In the genomic region with DNA sequence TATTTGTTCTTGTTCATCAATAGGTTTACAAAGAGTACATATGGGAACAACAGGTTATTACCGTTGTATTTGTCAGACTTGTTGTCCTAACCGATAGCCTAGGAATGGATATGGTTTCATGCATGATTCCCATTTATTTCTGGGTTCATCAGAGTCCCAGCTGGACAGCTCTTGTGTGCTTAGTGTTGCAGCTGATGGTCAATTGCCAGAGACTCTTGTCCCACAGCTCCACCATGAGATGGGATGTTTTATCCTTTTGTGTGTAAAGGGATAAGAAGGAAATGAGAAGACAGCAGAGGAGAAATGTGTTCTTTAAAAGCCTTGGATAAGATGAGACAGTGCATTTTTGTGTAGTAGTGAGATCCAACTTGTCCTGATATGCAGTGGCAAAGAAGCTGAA, we compare ENCODE assay signal across 24 mouse cellular contexts.
"Had no signal": no experiment of that assay in that cellular context is flagged by ENCODE, and none has a peak within 500 bp of the region (broad histone marks: within the 10 kb centered on the region; RNA-seq: fewer than 3 reads in every experiment).

No protein-coding gene starts in this region.

- ATAC-seq: liver, embryonic 12.5 days; lung, postnatal 0 days; midbrain, embryonic 13.5 days; midbrain, embryonic 16.5 days had no signal

- DNase-seq: kidney, adult 8-10 months; kidney, postnatal 25 days; layer of hippocampus, adult 9-11 months; liver; lung, adult 18-20 months; retina, postnatal 1 day; right cerebral cortex, postnatal 25 days; spleen, adult 18-20 months; thymus, adult 18-20 months; thymus, postnatal 36 days had no signal

- H3K27me3 ChIP-seq: kidney, embryonic 15.5 days; limb, embryonic 13.5 days; liver, embryonic 12.5 days; liver, embryonic 15.5 days; midbrain, embryonic 13.5 days; neural tube, embryonic 13.5 days; stomach, embryonic 15.5 days had no signal

- H3K27ac ChIP-seq: kidney, embryonic 15.5 days; layer of hippocampus, adult 2 months; limb, embryonic 10.5 days; limb, embryonic 13.5 days; liver, embryonic 12.5 days; liver, embryonic 15.5 days; macrophage; midbrain, embryonic 10.5 days; midbrain, embryonic 13.5 days; neural tube, embryonic 13.5 days; stomach, embryonic 15.5 days had no signal

- H3K4me2 ChIP-seq: kidney, embryonic 15.5 days; limb, embryonic 13.5 days; liver, embryonic 12.5 days; liver, embryonic 15.5 days; midbrain, embryonic 13.5 days; neural tube, embryonic 13.5 days; stomach, embryonic 15.5 days had no signal

- H3K4me1 ChIP-seq: kidney, embryonic 15.5 days; limb, embryonic 10.5 days; limb, embryonic 13.5 days; liver, embryonic 12.5 days; liver, embryonic 15.5 days; midbrain, embryonic 10.5 days; midbrain, embryonic 13.5 days; neural tube, embryonic 13.5 days; stomach, embryonic 15.5 days had no signal

- H3K4me3 ChIP-seq: kidney, embryonic 15.5 days; layer of hippocampus, adult 2 months; limb, embryonic 10.5 days; limb, embryonic 13.5 days; liver, embryonic 12.5 days; liver, embryonic 15.5 days; midbrain, embryonic 10.5 days; midbrain, embryonic 13.5 days; myocyte; neural tube, embryonic 13.5 days; stomach, embryonic 15.5 days had no signal

- H3K9ac ChIP-seq: kidney, embryonic 15.5 days; limb, embryonic 13.5 days; liver, embryonic 12.5 days; liver, embryonic 15.5 days; midbrain, embryonic 13.5 days; neural tube, embryonic 13.5 days; stomach, embryonic 15.5 days had no signal

- H3K9me3 ChIP-seq: kidney, embryonic 15.5 days; limb, embryonic 10.5 days; limb, embryonic 13.5 days; liver, embryonic 12.5 days; liver, embryonic 15.5 days; midbrain, embryonic 10.5 days; midbrain, embryonic 13.5 days; neural tube, embryonic 13.5 days; stomach, embryonic 15.5 days had no signal

- H3K36me3 ChIP-seq: kidney, embryonic 15.5 days; limb, embryonic 10.5 days; limb, embryonic 13.5 days; liver, embryonic 12.5 days; liver, embryonic 15.5 days; midbrain, embryonic 10.5 days; midbrain, embryonic 13.5 days; neural tube, embryonic 13.5 days; stomach, embryonic 15.5 days had no signal
